Mouse (Mus musculus): ENCODE data around the gene Ccr7.

DNA sequence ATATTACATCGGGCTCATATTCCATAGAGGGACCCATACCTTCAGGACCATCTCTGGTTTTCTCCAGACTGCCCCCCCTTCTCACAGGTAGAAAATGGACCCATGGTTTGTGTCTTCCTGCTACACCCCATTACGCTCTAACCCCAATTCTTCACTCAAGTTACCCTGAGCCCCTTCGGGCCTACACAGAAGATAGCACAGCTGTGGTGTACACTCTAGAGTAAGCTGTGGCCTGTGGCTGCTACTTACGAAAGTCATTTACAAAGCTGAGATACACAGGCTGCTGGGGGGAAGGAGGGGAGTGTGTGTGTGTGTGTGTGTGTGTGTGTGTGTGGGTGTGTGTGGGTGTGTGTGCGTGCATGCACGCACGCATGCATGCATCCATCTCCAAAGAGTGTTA, 11.4 kb upstream of the Ccr7 start:
- no peak for TF ChIP-seq TCF12 (IDR thresholded peaks at IDR 0.05; ENCODE audit: insufficient read depth, poor library complexity, severe bottlenecking)
- TF ChIP-seq E2F4 (IDR thresholded peaks at IDR 0.05; ENCODE audit: insufficient read depth): no peak
- TF ChIP-seq POLR2AphosphoS2 (IDR thresholded peaks at IDR 0.05; ENCODE audit: insufficient read length, low read depth): no peak
- no peak for TF ChIP-seq POLR2A (IDR thresholded peaks at IDR 0.05; ENCODE audit: insufficient read length, low read depth)
- TF ChIP-seq CEBPB (IDR thresholded peaks at IDR 0.05; ENCODE audit: insufficient read depth, poor library complexity, severe bottlenecking): no peak
- no peak for TF ChIP-seq USF1 (IDR thresholded peaks at IDR 0.05; ENCODE audit: low read depth)
